7 mouse cellular contexts compared by ENCODE assay signal in the genomic region with DNA sequence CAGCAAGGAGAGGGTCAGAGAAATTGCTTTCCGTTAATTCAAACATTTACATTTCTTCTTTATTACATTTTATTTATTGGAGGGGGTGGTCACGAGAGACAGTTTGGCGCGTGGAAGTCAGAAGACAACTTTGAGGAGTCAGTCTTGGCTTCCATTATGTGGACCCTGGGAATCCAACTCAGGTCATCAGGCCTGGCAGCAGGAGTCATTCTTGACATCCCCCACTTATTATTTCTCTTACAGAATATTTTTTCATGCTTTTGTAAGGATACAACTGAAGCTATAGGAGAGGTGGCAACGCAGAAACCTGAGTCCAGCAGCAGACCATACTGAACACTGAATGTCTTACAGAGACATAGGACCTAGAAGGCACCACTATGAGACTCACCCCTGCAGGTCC. TPM values are rescaled to one million over a fixed set of nuclear protein-coding genes. Genes with fewer than 3 reads are reported as not detected.
DNase-seq lines count a peak whose midpoint lies in the region; ATAC-seq lines count a peak whose summit lies in the region.

No protein-coding gene starts in this region.

- peak overlapping the region; percentile 68 for H3K4me2 ChIP-seq in intestine, embryonic 14.5 days (ENCODE audit: low read length)
- H3K4me2 ChIP-seq in intestine, embryonic 16.5 days (ENCODE audit: low read depth, low read length), result no peak overlapping the region; the same call in 1 of the 2 replicates
- peak overlapping the region; percentile 94 for H3K4me2 ChIP-seq in embryonic facial prominence, embryonic 12.5 days (replicated peaks)
- peak overlapping the region; percentile 93; the same call in 1 of the 2 replicates for H3K4me2 ChIP-seq in forebrain, embryonic 15.5 days (replicated peaks)

- no peaks in the 10 kb centered on the region for H3K4me1 ChIP-seq in intestine, embryonic 14.5 days (replicated peaks; ENCODE audit: control insufficient read depth, insufficient read depth, low read length)
- peaks cover 8% of the 10 kb centered on the region for H3K4me1 ChIP-seq in intestine, embryonic 16.5 days (ENCODE audit: control insufficient read depth, insufficient read depth, low read length)
- peaks cover 16% of the 10 kb centered on the region for H3K4me1 ChIP-seq in embryonic facial prominence, embryonic 12.5 days
- peaks cover 23% of the 10 kb centered on the region for H3K4me1 ChIP-seq in forebrain, embryonic 15.5 days

- H3K4me3 ChIP-seq in intestine, embryonic 14.5 days (ENCODE audit: low read depth, low read length), result peak overlapping the region; percentile 58; the same call in 1 of the 2 replicates
- H3K4me3 ChIP-seq in intestine, embryonic 16.5 days (ENCODE audit: low read length), result no peak overlapping the region
- no peak overlapping the region for H3K4me3 ChIP-seq in embryonic facial prominence, embryonic 12.5 days
- H3K4me3 ChIP-seq in forebrain, embryonic 15.5 days, result no peak overlapping the region
- peak overlapping the region; percentile 40 for H3K4me3 ChIP-seq in macrophage (ENCODE audit: inconsistent target)

- H3K79me2 ChIP-seq in macrophage (ENCODE audit: inconsistent target), result peaks cover 37% of the 10 kb centered on the region; the same call in 1 of the 2 replicates

- H3K27ac ChIP-seq in intestine, embryonic 14.5 days (ENCODE audit: low read depth), result no peak overlapping the region
- no peak overlapping the region for H3K27ac ChIP-seq in intestine, embryonic 16.5 days (ENCODE audit: low read length)
- H3K27ac ChIP-seq in embryonic facial prominence, embryonic 12.5 days, result 0 out of 2 replicates have a peak overlapping the region, but pooled peaks have one; percentile 11
- no peak overlapping the region for H3K27ac ChIP-seq in forebrain, embryonic 15.5 days (replicated peaks)
- H3K27ac ChIP-seq in macrophage, result peak overlapping the region; percentile 54

- peaks cover 3% of the 10 kb centered on the region; the same call in 1 of the 2 replicates for H3K9me3 ChIP-seq in intestine, embryonic 14.5 days (ENCODE audit: control insufficient read depth, low read length)
- H3K9me3 ChIP-seq in intestine, embryonic 16.5 days (ENCODE audit: control insufficient read depth, low read length), result no peaks in the 10 kb centered on the region
- no peaks in the 10 kb centered on the region for H3K9me3 ChIP-seq in embryonic facial prominence, embryonic 12.5 days
- no peaks in the 10 kb centered on the region for H3K9me3 ChIP-seq in forebrain, embryonic 15.5 days

- no peaks in the 10 kb centered on the region for H3K36me3 ChIP-seq in intestine, embryonic 14.5 days (ENCODE audit: control insufficient read depth, insufficient read depth, low read length)
- H3K36me3 ChIP-seq in intestine, embryonic 16.5 days (ENCODE audit: control insufficient read depth, insufficient read depth, low read length), result no peaks in the 10 kb centered on the region
- H3K36me3 ChIP-seq in embryonic facial prominence, embryonic 12.5 days, result no peaks in the 10 kb centered on the region
- H3K36me3 ChIP-seq in forebrain, embryonic 15.5 days, result no peaks in the 10 kb centered on the region
- no peaks in the 10 kb centered on the region for H3K36me3 ChIP-seq in macrophage (ENCODE audit: inconsistent target)

- no peak for DNase-seq in intestine, embryonic 14.5 days (ENCODE audit: low spot score)
- no peak for DNase-seq in right cerebral cortex, postnatal 25 days

- H3K27me3 ChIP-seq in intestine, embryonic 14.5 days (replicated peaks; ENCODE audit: control insufficient read depth, insufficient read depth, low read length), result peaks cover 6% of the 10 kb centered on the region; the same call in 1 of the 2 replicates
- no peaks in the 10 kb centered on the region for H3K27me3 ChIP-seq in intestine, embryonic 16.5 days (replicated peaks; ENCODE audit: control insufficient read depth, insufficient read depth, low read length)
- peaks cover 19% of the 10 kb centered on the region for H3K27me3 ChIP-seq in embryonic facial prominence, embryonic 12.5 days
- H3K27me3 ChIP-seq in forebrain, embryonic 15.5 days, result no peaks in the 10 kb centered on the region

- H3K9ac ChIP-seq in intestine, embryonic 14.5 days (ENCODE audit: low read length), result no peak overlapping the region
- H3K9ac ChIP-seq in intestine, embryonic 16.5 days (ENCODE audit: low read depth, low read length), result no peak overlapping the region
- no peak overlapping the region for H3K9ac ChIP-seq in embryonic facial prominence, embryonic 12.5 days
- no peak overlapping the region for H3K9ac ChIP-seq in forebrain, embryonic 15.5 days (replicated peaks)

- ATAC-seq in intestine, embryonic 14.5 days (replicated peaks; ENCODE audit: low FRiP score, low TSS enrichment, low read depth), result no peak
- no peak for ATAC-seq in intestine, embryonic 16.5 days
- ATAC-seq in embryonic facial prominence, embryonic 12.5 days (ENCODE audit: insufficient number of reproducible peaks, insufficient read depth, low FRiP score, low TSS enrichment), result no peak
- ATAC-seq in forebrain, embryonic 15.5 days (replicated peaks), result no peak
- ATAC-seq in activated CD4-positive, CD25-positive, alpha-beta regulatory T cell, adult 4 months, result no peak

- 53% methylated on average over 5 of the region's 5 CpGs for WGBS in intestine, embryonic 14.5 days
- 65% methylated on average over 5 of the region's 5 CpGs for WGBS in intestine, embryonic 16.5 days
- 54% methylated on average over 5 of the region's 5 CpGs for WGBS in embryonic facial prominence, embryonic 12.5 days
- WGBS in forebrain, embryonic 15.5 days, result 77% methylated on average over 5 of the region's 5 CpGs
- 92% methylated on average over 5 of the region's 5 CpGs for WGBS in macrophage (ENCODE audit: missing documents)

RNA-seq across cellular contexts. Expression of a gene that starts 0.7 kb away (rescaled TPM):
- polyA plus RNA-seq in intestine, embryonic 14.5 days (2014; fragmentation: Nextera tagmentation; extraction: Ambion mirVana), result 8.2 and 9.1 TPM in 2 replicates
- 7.3 and 7.4 TPM in 2 replicates for polyA plus RNA-seq in intestine, embryonic 16.5 days (2015; fragmentation: Nextera tagmentation; extraction: Ambion mirVana)
- polyA plus RNA-seq in embryonic facial prominence, embryonic 12.5 days (2016; fragmentation: Nextera tagmentation; extraction: Ambion mirVana), result 9.4 and 9.9 TPM in 2 replicates
- polyA plus RNA-seq in forebrain, embryonic 15.5 days (2015; fragmentation: Nextera tagmentation; extraction: Ambion mirVana), result 10.0 and 10.6 TPM in 2 replicates
- 10 to 100 TPM in 25 of 26 experiments, 1 to 10 TPM in 1; 7.2 to 72.3 (median 50.0) TPM for total RNA-seq in macrophage (2018; cell fraction: chromatin; rRNA removed)
- total RNA-seq in macrophage (2018; cell fraction: cytosol; rRNA removed), result 10 to 100 TPM in 24 of 26 experiments, 1 to 10 TPM in 2; 7.1 to 20.0 (median 15.6) TPM
- total RNA-seq in macrophage (2018; cell fraction: nucleus; rRNA removed), result 10 to 100 TPM; 14.7 to 58.3 (median 33.5) TPM
- polyA plus RNA-seq in macrophage (2018), result 7.5 to 23.4 TPM (median 13.9 TPM) in 3 replicates
- 1 to 10 TPM in 1 of 2 experiments, under 1 TPM in 1; 0.41 to 1.4 TPM for polyA plus RNA-seq in activated CD4-positive, CD25-positive, alpha-beta regulatory T cell, adult 4 months (2017; shearing (Covaris generic))

RNA-seq across cellular contexts. Expression of a gene that starts 55.5 kb away (rescaled TPM):
- polyA plus RNA-seq in intestine, embryonic 14.5 days (2014; fragmentation: Nextera tagmentation; extraction: Ambion mirVana), result 21.7 and 23.4 TPM in 2 replicates
- 12.9 and 13.9 TPM in 2 replicates for polyA plus RNA-seq in intestine, embryonic 16.5 days (2015; fragmentation: Nextera tagmentation; extraction: Ambion mirVana)
- 30.8 and 32.3 TPM in 2 replicates for polyA plus RNA-seq in embryonic facial prominence, embryonic 12.5 days (2016; fragmentation: Nextera tagmentation; extraction: Ambion mirVana)
- 18.8 and 19.4 TPM in 2 replicates for polyA plus RNA-seq in forebrain, embryonic 15.5 days (2015; fragmentation: Nextera tagmentation; extraction: Ambion mirVana)
- 10 to 100 TPM in 4 of 26 experiments, 1 to 10 TPM in 22; 2.2 to 11.0 (median 6.7) TPM for total RNA-seq in macrophage (2018; cell fraction: chromatin; rRNA removed)
- 10 to 100 TPM in 25 of 26 experiments, 1 to 10 TPM in 1; 9.7 to 17.1 (median 14.3) TPM for total RNA-seq in macrophage (2018; cell fraction: cytosol; rRNA removed)
- 10 to 100 TPM in 8 of 26 experiments, 1 to 10 TPM in 18; 4.6 to 14.9 (median 7.5) TPM for total RNA-seq in macrophage (2018; cell fraction: nucleus; rRNA removed)
- 13.6 to 16.5 TPM (median 14.8 TPM) in 3 replicates for polyA plus RNA-seq in macrophage (2018)
- 1 to 10 TPM; 3.0 to 5.6 TPM for polyA plus RNA-seq in activated CD4-positive, CD25-positive, alpha-beta regulatory T cell, adult 4 months (2017; shearing (Covaris generic))

Comparison
In these comparisons a context has a peak if more than half of its experiments do, and no peak if none do; other contexts are left out.
1. H3K4me3 ChIP-seq: peak in intestine, embryonic 14.5 days (single experiment) and macrophage (single experiment); none in intestine, embryonic 16.5 days (single experiment), embryonic facial prominence, embryonic 12.5 days (single experiment) and forebrain, embryonic 15.5 days (single experiment).
2. H3K27ac ChIP-seq: peak in embryonic facial prominence, embryonic 12.5 days (single experiment) and macrophage (single experiment); none in intestine, embryonic 14.5 days (single experiment), intestine, embryonic 16.5 days (single experiment) and forebrain, embryonic 15.5 days (single experiment).